Mouse (Mus musculus) thymus, postnatal 14 days (tissue): ENCODE data around the gene Olfr1499.
"Not testable (repeated sequence)": the region's sequence is repeated elsewhere in the genome, so short reads cannot be mapped to it uniquely, and the experiment has no call there.

Source experiments
- DNase-seq: peaks from one replicate; pipeline ENCODE4 v3.0.0; 2021

The Olfr1499 gene

GRCm38 (mm10) chr19:13819347-13819746 is at the start of gene Olfr1499:
Olfr1499 (minus strand) TSS chr19:13819447.
- DNase-seq = no peak

GRCm38 (mm10) chr19:13861495-13861894 is 42.2 kb upstream of the Olfr1499 start, which contains the start of gene Olfr1502:
Olfr1502 (plus strand) TSS chr19:13861795.
- no peak for DNase-seq

GRCm38 (mm10) chr19:13850592-13850991 is 31.3 kb upstream of the Olfr1499 start, which contains the start of gene Olfr1501:
Olfr1501 (minus strand) TSS chr19:13850692.
- DNase-seq = not testable (repeated sequence)

- DNase-seq = no peak
Observed at GRCm38 (mm10) chr19:13830388-13830787, 11.1 kb upstream of the Olfr1499 start, which contains the start of gene Olfr1500. Olfr1500 (minus strand) TSS chr19:13830488.

- DNase-seq = no peak
Observed at GRCm38 (mm10) chr19:13828447-13828846, 9.2 kb upstream of the Olfr1499 start.

- DNase-seq = no peak
Observed at GRCm38 (mm10) chr19:13820847-13821246, 1.6 kb upstream of the Olfr1499 start.

- no peak for DNase-seq
Observed at GRCm38 (mm10) chr19:13818827-13819226, 420 bp downstream of the Olfr1499 start.

- no peak for DNase-seq
Observed at GRCm38 (mm10) chr19:13812823-13813222, 6.4 kb downstream of the Olfr1499 start.

- DNase-seq = not testable (repeated sequence)
Observed at GRCm38 (mm10) chr19:13805486-13805885, 13.8 kb downstream of the Olfr1499 start.

GRCm38 (mm10) chr19:13798102-13798501 is 21.1 kb downstream of the Olfr1499 start, which contains the start of gene Olfr1497:
Olfr1497 (minus strand) TSS chr19:13798202.
- no peak for DNase-seq

- DNase-seq = no peak
Observed at GRCm38 (mm10) chr19:13777578-13777977, 41.7 kb downstream of the Olfr1499 start, which contains the start of gene Olfr1496. Olfr1496 (plus strand) TSS chr19:13777878.

- DNase-seq = no peak
Observed at GRCm38 (mm10) chr19:13768565-13769276, 50.5 kb downstream of the Olfr1499 start.

- no peak for DNase-seq
Observed at GRCm38 (mm10) chr19:13764306-13764705, 54.9 kb downstream of the Olfr1499 start, which contains the start of gene Olfr1495. Olfr1495 (plus strand) TSS chr19:13764606.
